Mouse (Mus musculus): Measurements from ENCODE around the gene Ada. TPM values are rescaled to one million over a fixed set of nuclear protein-coding genes. Genes with fewer than 3 reads are reported as not detected.

The Ada gene
- total and polyA plus RNA-seq, 3 experiments: 18.0 to 24.0 (median 19.9) TPM

DNA sequence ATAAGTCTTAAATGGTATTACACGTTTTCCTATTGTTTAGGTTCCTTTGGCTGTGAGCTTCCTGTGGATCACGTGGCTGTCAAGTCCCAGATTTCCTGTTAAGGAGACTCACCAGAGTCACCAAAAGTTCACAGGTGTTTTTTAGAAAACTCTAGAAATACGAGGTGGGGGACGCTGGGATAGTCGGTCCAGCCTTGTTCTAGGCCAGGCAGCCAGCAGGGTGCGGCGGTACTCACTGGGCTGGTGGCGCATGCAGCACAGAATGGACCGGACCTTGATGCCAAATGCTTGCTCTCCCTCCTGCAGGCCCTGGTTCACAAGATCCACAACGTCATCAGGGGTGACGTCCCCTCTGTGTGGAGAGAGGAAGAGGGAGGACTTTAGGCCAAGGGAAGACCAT is 18.0 kb downstream of the Ada start:
- Histone ChIP-seq H3K27me3 (replicated peaks) (no peaks in the 10 kb centered on the region), H3K79me2 (replicated peaks; ENCODE audit: control insufficient read depth, extremely low read depth, insufficient read depth, poor library complexity, severe bottlenecking) (no peaks in the 10 kb centered on the region)
- dilution Hi-C loops (cut with MboI; ENCODE audit: extremely low pct_ligation_motif_present, extremely low pct_unique_long_range_greater_than_20kb, low sequenced_read_pairs): no loop called here

GRCm38 (mm10) chr2:163728300-163728699 is 21.7 kb downstream of the Ada start:
- DNase-seq (ENCODE audit: extremely low read depth): no peak
- Histone ChIP-seq H3K79me2 (replicated peaks; ENCODE audit: control insufficient read depth, extremely low read depth, insufficient read depth, poor library complexity, severe bottlenecking) (no peaks in the 10 kb centered on the region), H3K4me3 (replicated peaks in 1 of 3; ENCODE audit: low read depth in 2 of 3, low read length in 2 of 3, poor library complexity in 1 of 3) (no peak overlapping the region), H3K27me3 (replicated peaks) (no peaks in the 10 kb centered on the region), H3K4me1 (ENCODE audit: control insufficient read depth in 1 of 2, insufficient read depth in 2 of 2) (peaks cover 0 to 14% of the 10 kb centered on the region in 2 experiments; a peak in 2 of 4 replicates), H3K4me2 (ENCODE audit: insufficient read depth, low read depth, poor library complexity, severe bottlenecking) (no peak overlapping the region), H3K27ac (ENCODE audit: insufficient read depth, low read depth) (no peak overlapping the region), H3K9ac (ENCODE audit: insufficient read depth, low read depth) (no peak overlapping the region), H3K36me3 (replicated peaks in 1 of 2; ENCODE audit: control insufficient read depth in 1 of 2, insufficient read depth in 1 of 2, low read length in 1 of 2) (peaks cover 89 to 98% of the 10 kb centered on the region in 2 experiments), H3K9me3 (replicated peaks; ENCODE audit: low read length) (no peaks in the 10 kb centered on the region)
- no peak for TF ChIP-seq ZMIZ1 (IDR thresholded peaks at IDR 0.05; ENCODE audit: low read depth, low read length)
- no peak for TF ChIP-seq JUN (IDR thresholded peaks at IDR 0.05; ENCODE audit: insufficient read depth, low read depth, low read length)
- TF ChIP-seq CHD1 (IDR thresholded peaks at IDR 0.05; ENCODE audit: low read depth, low read length): no peak
- no peak for TF ChIP-seq MXI1 (IDR thresholded peaks at IDR 0.05; ENCODE audit: low read depth, low read length)
- TF ChIP-seq RCOR1 (conservative IDR thresholded peaks at IDR 0.05; ENCODE audit: low read depth, low read length): no peak
- no peak for TF ChIP-seq CTCF (conservative IDR thresholded peaks at IDR 0.05 in 1 of 2, IDR thresholded peaks at IDR 0.05 in 1 of 2; ENCODE audit: low read depth in 2 of 2, low read length in 2 of 2)
- dilution Hi-C loops (cut with MboI; ENCODE audit: extremely low pct_ligation_motif_present, extremely low pct_unique_long_range_greater_than_20kb, low sequenced_read_pairs): no loop called here
- in situ Hi-C loops (cut with MboI; ENCODE audit: low pct_ligation_motif_present, low pct_unique_long_range_greater_than_20kb, low sequenced_read_pairs): no loop called here

More for the DNA sequence above, 18.0 kb downstream of the Ada start:
- peaks cover 56 to 100% of the 10 kb centered on the region in 2 experiments for H3K36me3 ChIP-seq (replicated peaks in 1 of 2; ENCODE audit: control insufficient read depth in 1 of 2, insufficient read depth in 1 of 2, low read length in 1 of 2)
- no peak overlapping the region for H3K9ac ChIP-seq (ENCODE audit: insufficient read depth, low read depth)
- in situ Hi-C loops (cut with MboI; ENCODE audit: low pct_ligation_motif_present, low pct_unique_long_range_greater_than_20kb, low sequenced_read_pairs): loop anchor here (10.0 kb wide), 1 partner anchor 197 kb away; no protein-coding TSS in a partner anchor
- H3K27ac ChIP-seq (ENCODE audit: insufficient read depth, low read depth): no peak overlapping the region
- DNase-seq (ENCODE audit: extremely low read depth): no peak
- H3K4me3 ChIP-seq (replicated peaks in 1 of 3; ENCODE audit: low read depth in 2 of 3, low read length in 2 of 3, poor library complexity in 1 of 3): no peak overlapping the region
- H3K9me3 ChIP-seq (replicated peaks; ENCODE audit: low read length): no peaks in the 10 kb centered on the region
- TF ChIP-seq ETS1 (conservative IDR thresholded peaks at IDR 0.05; ENCODE audit: low read depth, low read length): no peak
- TF ChIP-seq RCOR1 (conservative IDR thresholded peaks at IDR 0.05; ENCODE audit: low read depth, low read length): no peak
- TF ChIP-seq CHD1 (IDR thresholded peaks at IDR 0.05; ENCODE audit: low read depth, low read length): no peak
- TF ChIP-seq UBTF (IDR thresholded peaks at IDR 0.05; ENCODE audit: low read depth, low read length): no peak
- TF ChIP-seq ZC3H11A (IDR thresholded peaks at IDR 0.05; ENCODE audit: low read depth, low read length): no peak
- TF ChIP-seq NELFE (IDR thresholded peaks at IDR 0.05; ENCODE audit: low read depth, low read length): no peak
- no peak for TF ChIP-seq MYC (IDR thresholded peaks at IDR 0.05; ENCODE audit: low read depth, low read length)
- no peak for TF ChIP-seq CHD2 (IDR thresholded peaks at IDR 0.05; ENCODE audit: low read length)
- TF ChIP-seq ZKSCAN1 (IDR thresholded peaks at IDR 0.05; ENCODE audit: borderline replicate concordance, low read depth, low read length): no peak
- TF ChIP-seq POLR2A (IDR thresholded peaks at IDR 0.05; ENCODE audit: low read depth, low read length): no peak
- no peak for TF ChIP-seq IRF4 (IDR thresholded peaks at IDR 0.05; ENCODE audit: low read depth, low read length)
- TF ChIP-seq ZMIZ1 (IDR thresholded peaks at IDR 0.05; ENCODE audit: low read depth, low read length): no peak
- no peaks in the 10 kb centered on the region for H3K4me1 ChIP-seq (ENCODE audit: control insufficient read depth in 1 of 2, insufficient read depth in 2 of 2)
- no peak overlapping the region for H3K4me2 ChIP-seq (ENCODE audit: insufficient read depth, low read depth, poor library complexity, severe bottlenecking)

Data from CH12.LX (cell line).